Mouse (Mus musculus): ENCODE measurements around the gene Igf1r.

DNA sequence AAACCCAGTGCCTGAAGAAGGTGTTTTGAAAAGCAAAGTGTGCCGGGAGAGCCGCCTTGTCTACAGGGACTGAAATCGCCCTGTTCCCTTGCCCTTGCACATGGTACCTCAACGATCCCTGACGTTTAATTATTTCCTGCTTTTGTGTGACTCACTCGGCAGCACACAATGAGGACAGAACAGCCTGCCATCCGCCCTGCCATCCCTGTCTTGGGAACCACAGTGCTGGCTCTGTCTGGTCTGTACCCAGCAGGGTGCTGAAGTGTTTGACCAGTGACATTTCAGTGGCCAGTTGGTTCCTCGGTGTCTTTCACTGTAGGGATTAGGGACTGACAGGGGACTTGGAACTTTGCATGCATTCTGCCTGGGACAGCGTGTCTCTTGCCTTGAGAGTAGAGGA is 78.2 kb downstream of the Igf1r start:
- TF ChIP-seq CTCF (IDR thresholded peaks at IDR 0.05; ENCODE audit: control insufficient read depth, insufficient read depth, insufficient read length) (no peak), CEBPB (IDR thresholded peaks at IDR 0.05; ENCODE audit: low read depth) (no peak), MYOD1 (IDR thresholded peaks at IDR 0.05; ENCODE audit: control insufficient read depth, insufficient read length, low read depth) (no peak)
